Mouse (Mus musculus) hindbrain, embryonic 15.5 days (tissue): ENCODE results near the gene Ankrd26. TPM values are rescaled to one million over a fixed set of nuclear protein-coding genes. Genes with fewer than 3 reads are reported as not detected.
A peak's percentile ranks its signal among the peaks of the same experiment; 100 is the strongest.

Experiments
- ATAC-seq: fragments of 200-750 bp; cut with Nextera tagmentation; 2 replicates; pipeline ENCODE4 v1.8.0; 2017; ENCODE audit warnings: low read depth, moderate number of reproducible peaks, moderate TSS enrichment; ENCODE audit not compliant: low FRiP score
- H3K27ac ChIP-seq: fragments of 300-500 bp; sonication (generic); replicated peaks from 2 replicates; pipeline ENCODE4 v1.5.1; 2015; ENCODE audit warnings: mild to moderate bottlenecking, inconsistent platforms
- H3K27me3 ChIP-seq: fragments of 300-500 bp; sonication (generic); 2 replicates; pipeline ENCODE4 v1.6.1; 2015; ENCODE audit warnings: control low read depth, inconsistent platforms
- H3K36me3 ChIP-seq: fragments of 300-500 bp; sonication (generic); 2 replicates; pipeline ENCODE4 v1.6.1; 2015; ENCODE audit warnings: control low read depth, inconsistent platforms
- H3K4me1 ChIP-seq: fragments of 300-500 bp; sonication (generic); replicated peaks from 2 replicates; pipeline ENCODE4 v1.6.1; 2015; ENCODE audit warnings: control low read depth, inconsistent platforms
- H3K4me2 ChIP-seq: fragments of 300-500 bp; sonication (generic); 2 replicates; pipeline ENCODE4 v1.6.1; 2015; ENCODE audit warnings: moderate library complexity, mild to moderate bottlenecking, inconsistent platforms
- H3K4me3 ChIP-seq: fragments of 300-500 bp; sonication (generic); 2 replicates; pipeline ENCODE4 v1.5.1; 2015; ENCODE audit warnings: mild to moderate bottlenecking, inconsistent platforms
- H3K9ac ChIP-seq: fragments of 300-500 bp; sonication (generic); 2 replicates; pipeline ENCODE4 v1.6.1; 2015; ENCODE audit warnings: inconsistent platforms
- H3K9me3 ChIP-seq: fragments of 300-500 bp; sonication (generic); 2 replicates; pipeline ENCODE4 v1.6.1; 2016; ENCODE audit warnings: control low read depth, inconsistent platforms
- WGBS: fragments of 180-500 bp; shearing (Covaris S2); methylation state at CpG from one replicate; pipeline ENCODE4 v1.1.7; 2015; 5-methylcytosine and 5-hydroxymethylcytosine counted together
- polyA plus RNA-seq: library from polyadenylated mRNA; unstranded; fragments of >200 nt; fragmentation: Nextera tagmentation; extraction: Ambion mirVana; gene quantifications from 2 replicates; pipeline ENCODE4 v1.2.1, GENCODE M21; 2015

The Ankrd26 gene
- polyA plus RNA-seq, 1 experiment from 2014 or later: 14.5 TPM

DNA sequence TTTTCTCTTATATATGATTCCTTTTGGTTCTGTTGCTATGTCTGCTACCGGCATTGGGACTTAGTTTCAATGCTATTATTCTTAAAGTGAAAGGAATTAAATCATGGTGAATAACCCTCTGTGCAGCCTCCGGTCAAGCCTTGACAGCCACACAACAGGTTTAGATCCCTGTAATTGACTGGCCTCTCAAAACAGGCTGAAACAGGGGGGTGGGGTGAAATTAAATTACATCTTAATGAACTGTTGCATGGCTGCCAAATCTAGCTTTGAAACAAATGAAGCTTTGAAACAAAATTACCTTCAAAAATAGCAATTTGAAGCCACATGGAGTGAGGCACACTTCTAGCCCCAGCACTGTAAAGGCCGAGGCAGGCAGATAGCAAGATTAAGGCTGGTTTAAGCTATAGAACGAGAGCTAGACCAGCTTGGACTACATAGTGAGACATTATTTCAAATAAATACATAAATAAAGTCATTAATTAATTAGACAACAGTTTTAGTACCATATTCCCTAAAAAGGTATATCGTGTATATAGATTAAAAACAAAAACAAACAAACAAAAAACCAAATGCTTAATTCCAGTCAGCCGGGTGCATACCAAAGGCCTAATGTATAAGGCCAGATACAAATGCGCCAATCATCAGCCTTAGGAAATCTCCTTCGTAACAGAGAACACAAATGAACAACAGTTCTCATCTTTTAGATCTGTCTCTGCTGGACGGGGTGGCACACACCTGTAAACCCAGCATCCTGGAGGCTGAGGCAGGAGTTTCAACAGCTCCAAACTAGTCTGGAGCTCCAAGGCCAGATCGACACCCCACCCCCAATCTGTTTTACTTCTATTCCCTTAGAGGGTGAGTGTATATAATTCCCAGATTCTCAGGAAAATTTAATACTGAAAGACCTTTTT is 83.9 kb downstream of the Ankrd26 start:
- Histone ChIP-seq H3K4me1 (peaks cover 16% of the 10 kb centered on the region), H3K4me2 (peak overlapping the region; percentile 69), H3K4me3 (peak overlapping the region; percentile 72), H3K9me3 (no peaks in the 10 kb centered on the region), H3K9ac (peak overlapping the region; percentile 83), H3K36me3 (no peaks in the 10 kb centered on the region), H3K27ac (peak overlapping the region; percentile 92), H3K27me3 (0 out of 2 replicates have a peak, but pooled peaks cover 9% of the 10 kb centered on the region)
- no peak for ATAC-seq
- 11% methylated on average over 10 of the region's 10 CpGs for WGBS

- H3K9ac ChIP-seq: no peak overlapping the region
- 81% methylated on average over 15 of the region's 15 CpGs for WGBS
- no peak overlapping the region for H3K27ac ChIP-seq
- H3K4me2 ChIP-seq: no peak overlapping the region
- no peak for ATAC-seq
- H3K4me3 ChIP-seq: no peak overlapping the region
- H3K4me1 ChIP-seq: no peaks in the 10 kb centered on the region
- H3K9me3 ChIP-seq: no peaks in the 10 kb centered on the region
- H3K27me3 ChIP-seq: no peaks in the 10 kb centered on the region
- peaks cover 44% of the 10 kb centered on the region for H3K36me3 ChIP-seq
These were observed 99.8 kb downstream of the Ankrd26 start for GRCm38 (mm10) chr6:118462069-118462705.

- Histone ChIP-seq H3K27me3 (no peaks in the 10 kb centered on the region), H3K36me3 (peaks cover 10% of the 10 kb centered on the region), H3K4me1 (peaks cover 22% of the 10 kb centered on the region), H3K9me3 (no peaks in the 10 kb centered on the region), H3K4me3 (no peak overlapping the region), H3K4me2 (no peak overlapping the region), H3K27ac (no peak overlapping the region), H3K9ac (no peak overlapping the region)
- WGBS: 92% methylated on average over 1 of the region's 1 CpGs
- no peak for ATAC-seq
These were observed 104.3 kb downstream of the Ankrd26 start for GRCm38 (mm10) chr6:118457726-118458125.

DNA sequence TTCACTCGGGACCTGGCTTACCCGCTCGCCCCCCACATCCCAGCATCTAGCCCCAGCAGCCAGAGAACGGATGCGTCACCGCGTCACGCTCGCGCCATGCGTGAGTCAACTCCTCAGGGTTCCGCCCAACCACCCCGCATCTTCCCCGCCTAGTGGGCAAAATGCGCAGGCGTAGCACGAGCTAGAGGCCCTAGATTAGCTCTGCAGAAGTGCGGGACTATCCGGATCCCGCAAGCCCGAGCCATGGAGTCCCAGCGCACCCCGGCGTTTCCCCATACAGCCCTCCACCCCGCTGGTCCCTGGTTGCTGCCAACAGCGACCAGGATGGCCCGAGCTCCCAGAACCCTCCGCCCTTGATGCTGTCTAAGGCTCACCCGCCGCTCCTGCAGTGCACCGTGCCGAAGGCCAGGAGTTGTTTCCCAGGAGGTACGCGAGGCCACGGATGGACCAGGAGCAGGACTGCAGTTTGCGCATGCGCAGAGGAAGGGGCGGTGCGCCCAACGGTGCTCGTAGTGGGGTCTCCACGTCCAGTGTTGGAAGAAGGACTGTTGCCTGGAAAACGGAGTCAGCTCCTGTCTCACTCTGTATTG is 106.9 kb downstream of the Ankrd26 start, which contains the start of gene Zfp248:
Gene Zfp248 (minus strand): TSS at position 487 of the 590 bp plus-strand sequence.
- WGBS: under 1% methylated on average over 43 of the region's 43 CpGs

DNA sequence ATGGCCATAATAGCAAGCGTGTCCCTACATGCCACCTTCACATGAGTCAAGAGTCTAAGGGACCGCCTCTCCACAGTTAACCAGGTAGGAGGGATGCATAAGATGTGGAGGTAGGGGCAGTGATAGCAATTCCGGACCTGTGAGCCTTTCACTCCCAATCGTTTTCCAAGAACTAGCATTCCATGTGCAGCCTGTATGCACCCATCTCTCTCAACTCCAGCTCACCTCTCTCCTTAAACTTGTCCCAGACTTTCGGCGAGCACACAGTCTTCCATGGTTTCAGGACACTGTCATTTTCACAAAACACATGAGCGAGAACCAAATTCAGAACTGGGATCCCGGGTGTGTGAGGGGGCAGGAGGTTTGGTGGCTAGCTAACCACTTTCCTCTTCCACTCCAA is 107.6 kb downstream of the Ankrd26 start:
- 44% methylated on average over 8 of the region's 8 CpGs for WGBS
- 0 out of 2 replicates have a peak, but pooled peaks cover 3% of the 10 kb centered on the region for H3K36me3 ChIP-seq

More for the DNA sequence above, 106.9 kb downstream of the Ankrd26 start, which contains the start of gene Zfp248:
- Histone ChIP-seq H3K4me3 (peak within 1 kb of the TSS; percentile 80), H3K27ac (peak within 1 kb of the TSS; percentile 97), H3K9me3 (no peaks in the 10 kb centered on the region), H3K27me3 (no peaks in the 10 kb centered on the region), H3K4me2 (peak within 1 kb of the TSS; percentile 80), H3K4me1 (peaks cover 27% of the 10 kb centered on the region), H3K36me3 (0 out of 2 replicates have a peak, but pooled peaks cover 3% of the 10 kb centered on the region), H3K9ac (peak within 1 kb of the TSS; percentile 89)
- peak; percentile 99 for ATAC-seq

More for the DNA sequence above, 107.6 kb downstream of the Ankrd26 start:
- H3K27me3 ChIP-seq: no peaks in the 10 kb centered on the region
- H3K27ac ChIP-seq: peak overlapping the region; percentile 97
- peak overlapping the region; percentile 80 for H3K4me2 ChIP-seq
- H3K9ac ChIP-seq: peak overlapping the region; percentile 89
- peak overlapping the region; percentile 80 for H3K4me3 ChIP-seq
- no peaks in the 10 kb centered on the region for H3K9me3 ChIP-seq
- ATAC-seq: no peak; the same call in 1 of the 2 replicates
- peaks cover 27% of the 10 kb centered on the region for H3K4me1 ChIP-seq

Other genes starting within 250 kb of the Ankrd26 start
- gene Bms1, start 142.8 kb downstream of the Ankrd26 start, polyA plus RNA-seq: 20.9 and 22.1 TPM in 2 replicates
- 16.6 and 16.8 TPM in 2 replicates for gene Zfp248, start 106.7 kb downstream of the Ankrd26 start, polyA plus RNA-seq
- 11.1 and 12.0 TPM in 2 replicates for gene Zfp9, start 82.9 kb downstream of the Ankrd26 start, polyA plus RNA-seq